Mouse (Mus musculus) liver, embryonic 13.5 days (tissue): ENCODE data around the gene Rnf187. TPM values are rescaled to one million over a fixed set of nuclear protein-coding genes. Genes with fewer than 3 reads are reported as not detected.
A peak's percentile ranks its signal among the peaks of the same experiment; 100 is the strongest.
"Not testable (repeated sequence)": the region's sequence is repeated elsewhere in the genome, so short reads cannot be mapped to it uniquely, and the experiment has no call there.

Experiments
- ATAC-seq: fragments of 200-750 bp; cut with Nextera tagmentation; 2 replicates; pipeline ENCODE4 v1.8.0; 2017; ENCODE audit warnings: low read depth, mild to moderate bottlenecking, moderate number of reproducible peaks, moderate library complexity
- DNase-seq: peaks from one replicate; pipeline ENCODE4 v3.0.0; 2022
- H3K27ac ChIP-seq: fragments of 300-500 bp; sonication (generic); 2 replicates; pipeline ENCODE4 v1.5.1; 2015; ENCODE audit warnings: moderate library complexity, mild to moderate bottlenecking, inconsistent platforms
- H3K27me3 ChIP-seq: fragments of 300-500 bp; sonication (generic); 2 replicates; pipeline ENCODE4 v1.6.1; 2015; ENCODE audit warnings: mild to moderate bottlenecking, inconsistent platforms
- H3K36me3 ChIP-seq: fragments of 300-500 bp; sonication (generic); 2 replicates; pipeline ENCODE4 v1.6.1; 2015; ENCODE audit warnings: mild to moderate bottlenecking, inconsistent platforms
- H3K4me1 ChIP-seq: fragments of 300-500 bp; sonication (generic); replicated peaks from 2 replicates; pipeline ENCODE4 v1.6.1; 2015; ENCODE audit warnings: inconsistent platforms
- H3K4me2 ChIP-seq: fragments of 300-500 bp; sonication (generic); 2 replicates; pipeline ENCODE4 v1.6.1; 2015; ENCODE audit warnings: inconsistent platforms, mild to moderate bottlenecking, moderate library complexity
- H3K4me3 ChIP-seq: fragments of 300-500 bp; sonication (generic); replicated peaks from 2 replicates; pipeline ENCODE4 v1.5.1; 2015; ENCODE audit warnings: mild to moderate bottlenecking, inconsistent platforms
- H3K9ac ChIP-seq: fragments of 300-500 bp; sonication (generic); 2 replicates; pipeline ENCODE4 v1.6.1; 2015; ENCODE audit warnings: mild to moderate bottlenecking, inconsistent platforms
- H3K9me3 ChIP-seq: fragments of 300-500 bp; sonication (generic); replicated peaks from 2 replicates; pipeline ENCODE4 v1.6.1; 2016; ENCODE audit warnings: inconsistent platforms
- WGBS: fragments of 180-500 bp; shearing (Covaris S2); methylation state at CpG from one replicate; pipeline ENCODE4 v1.1.7; 2015; ENCODE audit not compliant: insufficient replicate concordance; 5-methylcytosine and 5-hydroxymethylcytosine counted together
- polyA plus RNA-seq: library from polyadenylated mRNA; unstranded; fragments of >200 nt; fragmentation: Nextera tagmentation; extraction: Ambion mirVana; gene quantifications from 2 replicates; pipeline ENCODE4 v1.2.1, GENCODE M21; 2015

Rnf187 gene
- polyA plus RNA-seq, 1 experiment from 2014 or later: 130 TPM

- ATAC-seq, H3K9me3 ChIP-seq, DNase-seq: not testable (repeated sequence)
- Histone ChIP-seq H3K4me2 (peak overlapping the region; percentile 95), H3K36me3 (peaks cover 23% of the 10 kb centered on the region), H3K9ac (peak overlapping the region; percentile 91), H3K4me3 (peak overlapping the region; percentile 93), H3K27me3 (peaks cover 29% of the 10 kb centered on the region), H3K27ac (peak overlapping the region; percentile 100), H3K4me1 (peaks cover 58% of the 10 kb centered on the region)
- WGBS: under 1% methylated on average over 17 of the region's 17 CpGs
These were observed 15.4 kb upstream of the Rnf187 start for GRCm38 (mm10) chr11:58954170-58954419.

- Histone ChIP-seq H3K4me1 (peaks cover 58% of the 10 kb centered on the region), H3K4me3 (peak overlapping the region; percentile 93), H3K9ac (peak overlapping the region; percentile 91), H3K36me3 (peaks cover 23% of the 10 kb centered on the region), H3K27me3 (peaks cover 34% of the 10 kb centered on the region), H3K27ac (peak overlapping the region; percentile 100), H3K4me2 (peak overlapping the region; percentile 95), H3K9me3 (no peaks in the 10 kb centered on the region)
- DNase-seq: no peak
- under 1% methylated on average over 33 of the region's 33 CpGs for WGBS
- ATAC-seq: peak; percentile 32
These were observed 14.8 kb upstream of the Rnf187 start for GRCm38 (mm10) chr11:58953351-58954169.

GRCm38 (mm10) chr11:58951210-58951609, 12.5 kb upstream of the Rnf187 start:
- Histone ChIP-seq H3K27ac (no peak overlapping the region), H3K36me3 (no peaks in the 10 kb centered on the region), H3K9me3 (no peaks in the 10 kb centered on the region), H3K4me2 (no peak overlapping the region), H3K9ac (no peak overlapping the region), H3K27me3 (peaks cover 57% of the 10 kb centered on the region), H3K4me3 (no peak overlapping the region), H3K4me1 (peaks cover 46% of the 10 kb centered on the region)
- DNase-seq: no peak
- WGBS: 78% methylated on average over 5 of the region's 5 CpGs
- no peak for ATAC-seq

- Histone ChIP-seq H3K27ac (peak overlapping the region; percentile 77), H3K9ac (peak overlapping the region; percentile 74), H3K27me3 (peaks cover 72% of the 10 kb centered on the region), H3K4me3 (peak overlapping the region; percentile 59), H3K36me3 (no peaks in the 10 kb centered on the region), H3K4me1 (peaks cover 40% of the 10 kb centered on the region), H3K4me2 (peak overlapping the region; percentile 77), H3K9me3 (no peaks in the 10 kb centered on the region)
- WGBS: 20% methylated on average over 20 of the region's 20 CpGs
- DNase-seq: no peak
- no peak for ATAC-seq
These were observed 11.0 kb upstream of the Rnf187 start for GRCm38 (mm10) chr11:58949480-58950431.

- Histone ChIP-seq H3K4me1 (peaks cover 39% of the 10 kb centered on the region), H3K4me2 (peak within 1 kb of the TSS; percentile 77), H3K27ac (peak within 1 kb of the TSS; percentile 77), H3K4me3 (peak within 1 kb of the TSS; percentile 59), H3K27me3 (peaks cover 81% of the 10 kb centered on the region), H3K9me3 (no peaks in the 10 kb centered on the region), H3K36me3 (no peaks in the 10 kb centered on the region), H3K9ac (peak within 1 kb of the TSS; percentile 74)
- WGBS: 1% methylated on average over 48 of the region's 48 CpGs
- DNase-seq: no peak
- peak; percentile 76 for ATAC-seq
These were observed 10.1 kb upstream of the Rnf187 start, which contains the start of gene Hist3h2ba for GRCm38 (mm10) chr11:58948542-58949479. TSS of gene Hist3h2ba (plus strand) at chr11:58948920.

- DNase-seq (no peak), ATAC-seq (peak; percentile 43; the same call in 1 of the 2 replicates)
- Histone ChIP-seq H3K27ac (peak overlapping the region; percentile 35), H3K4me3 (peak overlapping the region; percentile 59), H3K36me3 (no peaks in the 10 kb centered on the region), H3K4me2 (peak overlapping the region; percentile 77), H3K9ac (peak overlapping the region; percentile 35), H3K4me1 (peaks cover 30% of the 10 kb centered on the region), H3K9me3 (no peaks in the 10 kb centered on the region), H3K27me3 (peaks cover 90% of the 10 kb centered on the region)
- WGBS: 20% methylated on average over 23 of the region's 23 CpGs
These were observed 9.2 kb upstream of the Rnf187 start for GRCm38 (mm10) chr11:58947798-58948528.

GRCm38 (mm10) chr11:58947306-58947705, 8.6 kb upstream of the Rnf187 start:
- Histone ChIP-seq H3K36me3 (no peaks in the 10 kb centered on the region), H3K9me3 (no peaks in the 10 kb centered on the region), H3K27ac (no peak overlapping the region), H3K4me2 (peak overlapping the region; percentile 77; the same call in 1 of the 2 replicates), H3K27me3 (peaks cover 97% of the 10 kb centered on the region), H3K4me1 (peaks cover 27% of the 10 kb centered on the region), H3K9ac (peak overlapping the region; percentile 0; the same call in 1 of the 2 replicates), H3K4me3 (no peak overlapping the region)
- DNase-seq (no peak), ATAC-seq (no peak)
- 53% methylated on average over 3 of the region's 3 CpGs for WGBS

- H3K27ac ChIP-seq: no peak overlapping the region
- no peak overlapping the region for H3K4me2 ChIP-seq
- peaks cover 22% of the 10 kb centered on the region for H3K4me1 ChIP-seq
- no peak overlapping the region for H3K9ac ChIP-seq
- no peaks in the 10 kb centered on the region for H3K36me3 ChIP-seq
- no peak for ATAC-seq
- 65% methylated on average over 5 of the region's 5 CpGs for WGBS
- H3K9me3 ChIP-seq: no peaks in the 10 kb centered on the region
- H3K4me3 ChIP-seq: no peak overlapping the region
- H3K27me3 ChIP-seq: peaks cover 69% of the 10 kb centered on the region
- DNase-seq: no peak
These were observed 5.4 kb upstream of the Rnf187 start for GRCm38 (mm10) chr11:58944136-58944535.

GRCm38 (mm10) chr11:58939088-58939439, 348 bp upstream of the Rnf187 start:
- Histone ChIP-seq H3K4me1 (peaks cover 35% of the 10 kb centered on the region), H3K27ac (peak overlapping the region; percentile 95), H3K4me3 (peak overlapping the region; percentile 94), H3K9me3 (no peaks in the 10 kb centered on the region), H3K36me3 (peaks cover 29% of the 10 kb centered on the region), H3K27me3 (peaks cover 18% of the 10 kb centered on the region), H3K9ac (peak overlapping the region; percentile 98), H3K4me2 (peak overlapping the region; percentile 96)
- ATAC-seq (no peak), DNase-seq (no peak)
- WGBS: 23% methylated on average over 6 of the region's 6 CpGs

- 1% methylated on average over 13 of the region's 13 CpGs for WGBS
- Histone ChIP-seq H3K9me3 (no peaks in the 10 kb centered on the region), H3K4me2 (peak overlapping the region; percentile 96), H3K36me3 (peaks cover 41% of the 10 kb centered on the region), H3K27me3 (peaks cover 7% of the 10 kb centered on the region), H3K27ac (peak overlapping the region; percentile 95), H3K4me3 (peak overlapping the region; percentile 94), H3K9ac (peak overlapping the region; percentile 98), H3K4me1 (peaks cover 35% of the 10 kb centered on the region)
- DNase-seq: no peak
- peak; percentile 37 for ATAC-seq
These were observed 807 bp downstream of the Rnf187 start for GRCm38 (mm10) chr11:58937909-58938308.
